Mouse (Mus musculus): ENCODE measurements at regions not wholly inside any gene's neighbourhood (a gene's known extent, or its start where the extent isn't known, plus 50 kb on each side); places are given as distances from the start of the nearest gene placed in this dataset.
"Not testable (repeated sequence)": the region's sequence is repeated elsewhere in the genome, so short reads cannot be mapped to it uniquely, and the experiment has no call there.

DNA sequence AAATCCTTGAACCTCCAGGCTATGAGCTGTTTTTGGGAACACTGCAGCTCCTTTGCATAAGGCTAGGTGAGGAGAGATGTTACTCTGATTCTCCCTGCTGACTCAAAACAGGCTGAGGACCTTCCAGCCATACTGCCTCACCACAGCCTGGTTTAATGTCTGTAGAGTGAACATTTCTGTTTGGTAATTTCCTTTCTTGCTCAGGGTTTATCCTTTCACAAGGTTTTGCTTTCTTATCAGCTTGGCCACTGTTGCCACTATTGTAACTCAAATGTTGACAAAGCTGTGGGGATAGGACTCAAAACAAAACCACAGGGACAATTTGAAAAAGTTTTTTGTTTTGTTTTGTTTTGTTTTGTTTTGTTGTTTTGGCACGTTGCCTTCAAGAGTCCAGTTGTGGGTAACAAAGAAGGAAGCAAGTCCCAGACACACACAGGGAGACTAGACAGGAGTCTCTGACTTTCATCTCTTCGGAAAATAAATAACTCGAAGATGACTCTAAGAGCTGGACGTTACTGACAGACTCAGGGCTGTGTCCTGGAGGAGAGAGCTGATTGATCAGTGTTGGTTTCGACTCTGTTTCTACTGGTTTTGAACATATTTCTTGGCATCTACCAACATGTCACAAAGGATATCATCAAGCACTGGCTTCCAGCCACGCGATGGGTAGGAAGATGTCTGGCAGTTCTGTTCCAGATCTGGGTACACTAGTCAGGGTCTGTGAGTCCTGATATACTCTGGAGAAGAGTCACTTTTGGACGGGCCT, 268.9 kb upstream of the Arglu1 start:
- ATAC-seq (replicated peaks in 1 of 2; ENCODE audit: insufficient read depth in 1 of 2, low FRiP score in 2 of 2, low TSS enrichment in 1 of 2, low read depth in 1 of 2, poor library complexity in 2 of 2, severe bottlenecking in 2 of 2) = peak; percentile 54 to 57

DNA sequence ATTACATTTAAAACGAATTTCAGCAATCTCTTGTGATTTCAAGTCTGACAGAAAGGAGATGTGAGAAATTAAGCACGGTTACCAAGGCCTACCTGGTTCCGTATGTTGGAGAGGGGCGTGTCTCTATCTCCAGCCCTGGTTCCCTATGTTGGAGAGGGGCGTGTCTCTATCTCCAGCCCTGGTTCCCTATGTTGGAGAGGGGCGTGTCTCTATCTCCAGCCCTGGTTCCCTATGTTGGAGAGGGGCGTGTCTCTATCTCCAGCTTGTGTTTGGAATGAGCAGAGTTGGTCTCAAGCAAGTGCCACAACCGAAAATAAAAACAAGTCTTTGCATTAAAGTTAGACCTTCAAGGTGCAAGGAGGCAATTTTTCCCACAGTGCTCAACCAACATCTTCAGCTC, 267.8 kb upstream of the Arglu1 start:
- not testable (repeated sequence) for ATAC-seq (replicated peaks in 1 of 2; ENCODE audit: insufficient read depth in 1 of 2, low FRiP score in 2 of 2, low TSS enrichment in 1 of 2, low read depth in 1 of 2, poor library complexity in 2 of 2, severe bottlenecking in 2 of 2)

DNA sequence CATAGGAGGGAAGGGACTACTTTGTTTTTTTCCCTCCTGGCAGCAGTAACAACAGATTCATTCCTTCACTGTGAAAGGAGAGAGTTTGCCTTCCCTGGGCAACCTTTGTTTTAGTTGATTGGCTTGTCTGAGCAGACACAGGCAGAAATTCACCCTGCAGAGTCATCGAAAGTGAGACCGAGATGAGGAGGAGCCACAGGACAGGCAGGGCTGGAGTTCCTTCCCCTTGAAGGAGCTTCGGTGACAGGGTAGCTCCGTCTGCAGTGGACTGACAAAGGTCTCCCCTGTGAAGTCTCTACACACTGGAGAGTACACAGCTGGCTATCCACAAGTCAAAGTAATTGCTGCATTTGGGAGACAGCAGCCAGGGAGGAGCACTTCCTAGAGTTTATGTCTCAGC, 261.9 kb upstream of the Arglu1 start:
- peak; percentile 78 to 84 for ATAC-seq (replicated peaks in 1 of 2; ENCODE audit: insufficient read depth in 1 of 2, low FRiP score in 2 of 2, low TSS enrichment in 1 of 2, low read depth in 1 of 2, poor library complexity in 2 of 2, severe bottlenecking in 2 of 2)

DNA sequence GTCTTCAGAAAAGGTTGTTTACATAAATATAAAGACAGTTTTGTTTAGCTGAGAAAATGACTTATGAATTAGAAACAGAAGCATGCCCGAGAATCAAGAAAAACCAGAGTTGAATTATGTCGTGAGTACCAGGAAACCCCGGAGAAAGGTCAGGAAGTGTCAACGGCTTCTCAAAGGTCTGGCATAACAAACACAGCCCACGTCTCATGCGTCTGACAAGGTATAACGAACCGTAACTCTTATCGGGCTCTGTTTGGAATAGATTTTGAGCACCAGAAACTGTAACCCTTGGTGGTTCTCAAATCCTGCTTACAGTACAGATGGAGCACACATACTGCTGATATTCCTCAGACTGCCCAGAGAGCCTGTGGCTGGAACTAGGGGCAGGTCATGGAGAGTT, 260.9 kb upstream of the Arglu1 start:
- ATAC-seq (replicated peaks in 1 of 2; ENCODE audit: insufficient read depth in 1 of 2, low FRiP score in 2 of 2, low TSS enrichment in 1 of 2, low read depth in 1 of 2, poor library complexity in 2 of 2, severe bottlenecking in 2 of 2) = peak; percentile 51 to 52; a peak in 3 of 4 replicates

DNA sequence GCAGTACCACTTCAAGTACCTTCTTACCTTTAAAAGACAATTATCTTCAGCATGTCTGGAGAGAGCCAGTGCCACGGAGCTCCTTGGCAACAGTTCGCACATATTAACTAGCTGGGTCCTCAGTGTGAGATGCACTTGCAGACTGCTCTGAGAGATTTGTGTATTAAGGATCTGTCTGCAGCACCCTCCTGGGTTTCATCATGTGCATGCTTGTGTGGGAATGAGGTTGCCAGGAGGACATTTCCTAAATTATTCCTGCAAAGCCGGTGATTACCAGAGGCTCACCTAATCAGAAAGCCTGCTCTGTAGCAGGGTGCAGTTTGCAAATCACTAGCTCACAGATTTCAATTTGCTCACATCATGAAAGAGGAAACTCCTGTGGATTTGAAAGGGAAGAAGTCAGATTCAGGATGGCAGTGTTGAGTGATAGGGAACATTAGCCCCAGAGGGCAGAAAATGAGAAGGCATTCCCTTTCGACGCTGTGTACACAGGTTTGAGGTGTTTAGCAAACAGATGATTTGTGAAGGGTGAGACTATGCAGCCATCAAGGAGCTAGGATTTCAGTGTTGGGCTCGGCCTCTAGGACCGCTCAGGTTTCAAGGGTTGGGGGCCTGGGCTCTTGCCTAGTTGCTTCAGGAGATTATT, 257.3 kb upstream of the Arglu1 start:
- no peak for ATAC-seq (replicated peaks in 1 of 2; ENCODE audit: insufficient read depth in 1 of 2, low FRiP score in 2 of 2, low TSS enrichment in 1 of 2, low read depth in 1 of 2, poor library complexity in 2 of 2, severe bottlenecking in 2 of 2)

DNA sequence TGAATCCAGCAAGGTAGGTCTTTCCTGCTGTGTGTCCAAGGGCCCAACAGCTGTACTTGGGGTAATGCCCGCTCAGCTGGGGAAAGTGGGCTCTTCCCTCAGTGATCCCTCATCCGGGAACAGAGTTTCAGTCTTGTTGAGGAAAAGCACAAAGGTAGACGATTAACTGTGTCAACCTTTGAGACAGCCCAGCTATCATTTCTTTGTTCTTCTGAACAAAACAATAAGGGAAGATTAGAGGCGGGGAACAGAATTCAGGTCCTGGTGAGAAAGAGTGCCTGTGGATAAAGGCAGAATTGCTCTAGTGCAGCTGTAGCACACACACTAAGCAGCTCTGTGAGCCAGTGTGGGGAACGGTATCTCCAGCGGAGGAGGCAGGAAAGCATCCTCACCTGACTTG, 252.7 kb upstream of the Arglu1 start:
- ATAC-seq (replicated peaks in 1 of 2; ENCODE audit: insufficient read depth in 1 of 2, low FRiP score in 2 of 2, low TSS enrichment in 1 of 2, low read depth in 1 of 2, poor library complexity in 2 of 2, severe bottlenecking in 2 of 2) = no peak

DNA sequence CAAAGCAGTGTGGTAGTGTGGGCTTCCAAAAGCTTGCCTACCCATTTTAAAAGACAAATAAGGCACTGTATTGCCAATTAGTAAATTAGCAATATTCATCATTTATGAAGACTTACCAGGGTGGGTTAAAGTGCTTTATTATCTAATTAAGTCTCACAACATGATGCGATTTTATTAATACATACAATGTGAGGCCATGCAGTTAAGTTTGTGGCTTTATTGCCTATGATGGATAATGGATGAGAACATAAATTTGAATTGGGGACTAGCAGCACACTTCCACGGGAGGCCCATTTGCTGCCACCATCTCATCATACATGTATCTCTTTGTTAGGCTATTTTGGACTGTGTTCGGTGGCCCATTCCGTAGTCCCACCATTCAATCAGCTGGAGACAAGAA, 250.6 kb upstream of the Arglu1 start:
- no peak for ATAC-seq (replicated peaks in 1 of 2; ENCODE audit: insufficient read depth in 1 of 2, low FRiP score in 2 of 2, low TSS enrichment in 1 of 2, low read depth in 1 of 2, poor library complexity in 2 of 2, severe bottlenecking in 2 of 2)

DNA sequence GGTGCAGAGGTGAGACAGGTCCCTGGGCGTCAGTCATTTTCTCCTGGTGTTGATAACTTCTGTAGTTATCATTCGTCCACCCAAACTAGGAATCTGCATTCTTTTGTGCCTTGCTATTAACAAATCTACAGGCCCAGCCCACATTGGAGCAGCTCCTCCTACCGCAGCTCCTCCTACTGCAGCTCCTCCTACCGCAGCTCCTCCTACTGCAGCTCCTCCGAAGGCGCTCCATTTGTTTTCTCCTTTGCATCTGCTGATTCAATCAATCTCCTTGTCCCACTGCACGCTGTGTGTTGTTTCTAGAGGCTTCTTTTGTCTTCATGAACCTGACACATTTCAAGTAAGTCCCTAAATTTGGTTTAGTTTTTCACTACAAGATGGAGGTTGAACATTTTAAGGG, 248.2 kb upstream of the Arglu1 start:
- no peak for ATAC-seq (replicated peaks in 1 of 2; ENCODE audit: insufficient read depth in 1 of 2, low FRiP score in 2 of 2, low TSS enrichment in 1 of 2, low read depth in 1 of 2, poor library complexity in 2 of 2, severe bottlenecking in 2 of 2)

DNA sequence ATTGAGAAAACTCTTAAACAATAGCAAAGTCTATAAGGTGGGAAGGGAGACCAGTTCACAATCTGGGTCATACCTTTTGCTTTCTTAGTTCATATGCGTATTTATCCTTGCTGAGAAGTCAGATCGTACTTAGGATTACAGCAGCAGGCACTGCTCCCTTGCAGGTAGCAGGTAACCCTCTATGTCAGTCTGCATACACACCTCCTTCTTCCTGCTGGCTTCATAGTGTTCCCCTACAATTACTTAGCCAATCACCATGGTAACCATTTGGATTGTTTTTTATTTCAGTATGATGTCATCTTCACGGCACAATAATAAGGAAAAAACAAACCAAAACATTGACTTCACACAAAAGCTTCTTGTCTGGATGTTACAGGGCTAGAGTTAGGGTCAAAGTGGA, 242.1 kb upstream of the Arglu1 start:
- no peak for ATAC-seq (replicated peaks in 1 of 2; ENCODE audit: insufficient read depth in 1 of 2, low FRiP score in 2 of 2, low TSS enrichment in 1 of 2, low read depth in 1 of 2, poor library complexity in 2 of 2, severe bottlenecking in 2 of 2)

DNA sequence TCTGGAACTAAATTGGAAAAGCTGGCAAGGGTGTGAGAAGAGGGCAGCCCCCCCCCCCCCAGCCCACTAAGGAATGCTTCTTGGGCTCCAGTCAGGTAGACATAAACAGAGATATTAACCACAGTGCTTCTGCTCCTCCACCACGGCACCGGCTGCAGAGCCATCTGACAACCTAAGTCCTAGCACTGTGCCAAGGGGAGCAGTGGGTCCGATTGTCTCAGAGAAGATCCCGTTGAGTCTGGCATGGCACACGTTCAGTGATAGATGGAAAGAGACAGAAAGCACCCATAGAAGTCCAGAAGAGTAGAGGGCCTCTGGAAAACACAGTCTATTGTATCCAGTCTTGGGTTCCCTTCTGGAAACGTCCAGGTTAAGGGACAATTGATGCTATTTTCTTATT, 241.4 kb upstream of the Arglu1 start:
- ATAC-seq (replicated peaks in 1 of 2; ENCODE audit: insufficient read depth in 1 of 2, low FRiP score in 2 of 2, low TSS enrichment in 1 of 2, low read depth in 1 of 2, poor library complexity in 2 of 2, severe bottlenecking in 2 of 2) = no peak

DNA sequence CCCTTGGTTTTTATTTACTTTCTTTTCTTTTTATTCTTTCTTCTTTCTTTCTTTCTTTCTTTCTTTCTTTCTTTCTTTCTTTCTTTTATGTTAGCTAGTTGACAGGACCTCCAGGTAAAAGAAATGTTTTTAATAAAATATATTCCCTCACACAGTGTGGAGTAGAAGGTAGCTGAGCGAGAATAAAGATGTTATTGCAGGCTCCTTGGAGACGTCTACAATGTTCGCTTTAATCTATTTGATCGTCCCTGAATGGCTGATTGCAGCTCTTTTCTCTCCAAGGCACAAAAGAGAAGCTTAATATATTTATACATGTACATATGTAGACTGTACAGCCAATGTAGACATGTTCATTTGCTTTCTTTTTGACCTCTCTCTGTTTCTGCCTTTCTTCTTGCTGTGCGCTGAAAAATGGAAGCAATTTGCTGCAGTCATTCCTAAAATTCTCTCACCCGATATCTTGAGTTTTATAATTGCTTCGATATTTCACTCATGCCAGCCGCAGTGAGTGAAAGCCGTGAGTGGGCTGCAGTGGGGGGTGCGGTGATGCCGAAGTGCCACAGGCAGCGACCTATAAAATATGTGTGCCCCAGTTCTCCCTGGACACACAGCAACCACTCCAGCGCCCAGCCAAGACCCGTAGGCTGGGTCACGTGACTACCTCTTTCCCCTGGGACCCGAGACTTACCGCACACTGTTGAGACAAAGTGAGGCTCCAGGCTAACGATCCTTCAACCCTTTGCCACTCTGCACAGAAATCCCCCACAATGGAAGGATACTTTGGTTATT, 237.9 kb upstream of the Arglu1 start:
- ATAC-seq (replicated peaks in 1 of 2; ENCODE audit: insufficient read depth in 1 of 2, low FRiP score in 2 of 2, low TSS enrichment in 1 of 2, low read depth in 1 of 2, poor library complexity in 2 of 2, severe bottlenecking in 2 of 2) = no peak

DNA sequence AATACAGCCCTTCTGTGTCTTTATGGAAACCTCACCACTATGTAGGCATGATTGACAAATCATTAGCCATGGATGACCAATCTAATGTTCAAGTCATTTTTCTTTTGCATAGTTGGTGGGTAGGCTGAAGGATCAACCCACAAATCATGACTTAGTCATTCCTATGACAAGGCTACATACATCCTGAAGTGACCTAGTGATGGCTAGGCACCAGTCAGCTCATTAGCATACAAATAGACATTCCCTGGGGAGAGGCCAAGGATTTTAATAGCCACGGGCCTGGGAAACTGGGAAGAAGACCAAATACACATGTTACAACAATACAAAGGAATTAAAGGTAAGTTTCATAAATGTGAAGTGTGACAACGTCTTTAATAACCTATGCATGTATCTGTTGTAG, 231.1 kb upstream of the Arglu1 start:
- ATAC-seq (replicated peaks in 1 of 2; ENCODE audit: insufficient read depth in 1 of 2, low FRiP score in 2 of 2, low TSS enrichment in 1 of 2, low read depth in 1 of 2, poor library complexity in 2 of 2, severe bottlenecking in 2 of 2) = no peak

DNA sequence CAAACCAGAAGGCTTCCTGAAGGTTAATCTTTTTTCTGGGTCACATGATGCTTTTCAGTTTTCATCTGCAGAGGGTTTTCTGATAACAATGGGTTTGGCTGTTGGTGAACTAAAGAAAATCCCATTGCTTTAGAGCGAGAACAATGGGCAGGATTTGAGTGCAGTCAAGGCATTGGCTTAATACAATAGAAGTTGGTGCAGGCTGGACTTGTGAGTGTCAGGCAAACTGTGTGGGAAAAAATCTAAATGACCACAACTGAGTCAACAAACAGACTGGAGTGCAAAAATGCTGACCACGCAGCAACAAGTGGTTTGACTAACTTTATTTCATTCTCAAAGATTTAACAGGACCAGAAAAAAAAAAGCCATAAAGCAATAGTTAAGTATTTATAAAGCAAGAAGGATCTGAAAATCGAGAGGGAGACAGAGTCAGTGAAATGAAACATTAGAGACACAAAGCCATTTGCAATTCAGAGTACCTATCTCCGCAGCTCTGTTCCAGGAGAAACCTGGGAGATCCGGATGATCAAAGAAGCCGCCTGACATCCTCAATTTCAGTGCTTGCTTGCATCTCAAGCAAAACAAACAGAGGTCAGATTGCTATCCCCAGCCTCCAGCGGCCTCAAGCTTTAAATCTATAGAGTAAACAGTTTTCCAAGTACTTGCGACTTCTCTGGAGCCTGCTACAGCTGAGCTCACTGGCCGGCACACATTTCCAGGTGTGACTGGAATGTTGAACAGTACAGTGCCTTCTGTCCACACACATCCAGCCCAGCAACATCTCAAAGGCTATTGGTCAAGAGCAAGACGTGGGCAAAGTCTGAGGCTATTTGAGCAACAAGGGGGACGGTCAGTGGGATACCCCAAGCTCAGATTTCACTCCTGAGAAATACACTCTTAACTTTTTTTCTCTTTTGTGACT, 229.5 kb upstream of the Arglu1 start:
- ATAC-seq (replicated peaks in 1 of 2; ENCODE audit: insufficient read depth in 1 of 2, low FRiP score in 2 of 2, low TSS enrichment in 1 of 2, low read depth in 1 of 2, poor library complexity in 2 of 2, severe bottlenecking in 2 of 2) = no peak

DNA sequence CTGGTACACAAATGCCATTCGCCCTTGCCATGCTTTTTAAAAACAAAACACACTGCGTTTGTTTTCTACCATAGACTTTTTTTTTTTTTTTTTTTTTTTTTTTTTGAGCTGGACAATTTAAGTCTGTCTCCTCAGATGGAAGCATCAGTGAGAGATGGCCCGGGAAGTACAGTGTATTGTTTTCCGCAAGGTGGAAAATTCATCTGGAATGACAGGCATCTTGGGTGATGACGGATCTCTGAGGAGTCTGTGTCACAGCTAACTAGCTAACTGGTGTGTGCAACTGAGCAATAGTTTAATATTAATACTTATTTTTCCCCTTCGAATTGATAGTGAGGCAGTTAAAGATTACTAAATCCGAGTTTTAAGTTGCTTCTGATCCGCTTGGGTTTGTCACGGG, 228.7 kb upstream of the Arglu1 start:
- no peak for ATAC-seq (replicated peaks in 1 of 2; ENCODE audit: insufficient read depth in 1 of 2, low FRiP score in 2 of 2, low TSS enrichment in 1 of 2, low read depth in 1 of 2, poor library complexity in 2 of 2, severe bottlenecking in 2 of 2)

DNA sequence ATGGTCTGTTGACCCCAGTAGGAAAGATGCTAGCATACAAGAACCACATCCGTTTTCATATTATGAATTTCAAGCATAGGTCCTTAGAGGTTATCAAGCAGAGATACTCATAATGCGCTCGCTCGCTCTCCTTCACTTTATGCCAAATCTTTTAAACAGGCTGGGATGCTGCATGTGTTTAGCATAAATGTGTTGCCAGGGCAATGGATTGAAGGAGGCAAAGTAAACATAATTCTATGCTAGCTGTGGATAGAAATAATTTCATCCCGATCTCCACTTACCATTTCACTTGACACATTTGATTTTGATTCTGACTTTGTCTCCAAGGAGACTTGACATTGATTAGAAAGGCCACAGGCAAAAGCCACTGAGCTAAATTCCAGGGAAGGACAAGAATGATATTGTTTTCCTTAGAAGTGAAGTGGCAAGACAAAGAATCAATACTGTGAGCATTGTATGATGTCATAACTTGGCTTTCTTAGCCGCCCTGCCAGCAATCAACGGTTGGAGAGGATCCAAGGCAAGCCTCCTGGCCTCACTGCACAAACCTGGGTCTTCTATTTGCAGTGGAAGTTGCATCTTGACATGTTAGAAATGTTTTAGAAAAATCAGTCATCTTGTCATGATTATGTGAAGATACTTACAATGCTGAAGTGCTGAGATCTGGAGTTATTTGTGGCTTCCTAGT, 217.3 kb upstream of the Arglu1 start:
- no peak for ATAC-seq (replicated peaks in 1 of 2; ENCODE audit: insufficient read depth in 1 of 2, low FRiP score in 2 of 2, low TSS enrichment in 1 of 2, low read depth in 1 of 2, poor library complexity in 2 of 2, severe bottlenecking in 2 of 2)

DNA sequence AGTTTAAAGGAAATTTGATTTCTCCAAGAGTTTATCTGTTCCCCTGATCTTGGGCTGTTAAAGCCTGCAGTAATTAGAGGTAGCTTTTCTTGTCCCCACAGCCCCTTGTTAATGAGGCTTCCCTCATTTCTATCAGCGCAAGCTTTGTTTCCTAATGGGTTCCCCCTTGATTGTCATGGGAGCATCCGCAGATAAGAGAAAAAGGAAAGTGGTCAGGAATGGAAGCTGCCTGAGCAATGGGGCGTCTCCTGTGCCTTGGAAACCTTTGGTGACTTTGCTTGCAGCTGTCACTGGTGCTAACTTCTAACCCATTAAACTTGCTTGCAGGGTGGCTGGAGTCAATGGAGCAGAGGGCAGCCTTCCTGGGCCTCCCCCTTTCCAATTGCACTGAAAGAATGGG, 202.7 kb upstream of the Arglu1 start:
- no peak for ATAC-seq (replicated peaks in 1 of 2; ENCODE audit: insufficient read depth in 1 of 2, low FRiP score in 2 of 2, low TSS enrichment in 1 of 2, low read depth in 1 of 2, poor library complexity in 2 of 2, severe bottlenecking in 2 of 2)

DNA sequence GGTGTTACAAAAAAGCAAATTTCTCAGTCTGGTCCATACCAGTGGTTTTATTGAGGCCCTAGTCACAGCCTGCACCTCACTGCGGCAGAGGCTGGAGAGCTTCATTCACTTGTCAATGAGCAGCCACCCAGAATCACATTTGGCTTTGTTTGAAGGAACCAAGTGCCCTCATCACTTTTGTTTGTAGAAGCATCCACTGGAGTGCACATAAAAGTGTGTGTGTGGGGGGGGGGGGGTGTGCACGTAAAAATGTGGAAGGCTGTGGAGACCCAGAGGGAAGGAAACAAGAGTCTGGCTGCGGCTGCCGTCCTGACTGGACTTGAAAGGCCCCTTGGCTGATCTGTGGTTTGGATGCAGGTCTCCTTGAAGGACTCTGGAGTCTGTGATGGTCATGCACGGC, 187.0 kb upstream of the Arglu1 start:
- no peak for ATAC-seq (replicated peaks in 1 of 2; ENCODE audit: insufficient read depth in 1 of 2, low FRiP score in 2 of 2, low TSS enrichment in 1 of 2, low read depth in 1 of 2, poor library complexity in 2 of 2, severe bottlenecking in 2 of 2)

Data from hematopoietic stem cell, adult 5-6 weeks (primary cell).